Mouse (Mus musculus) heart, embryonic 12.5 days (tissue): ENCODE results near the gene Meis1. TPM values are rescaled to one million over a fixed set of nuclear protein-coding genes. Genes with fewer than 3 reads are reported as not detected.
A peak's percentile ranks its signal among the peaks of the same experiment; 100 is the strongest.

ENCODE experiments used
- ATAC-seq: fragments of 200-750 bp; cut with Nextera tagmentation; 2 replicates; pipeline ENCODE4 v1.8.0; 2017; ENCODE audit warnings: moderate TSS enrichment, moderate library complexity; ENCODE audit not compliant: insufficient number of reproducible peaks, low FRiP score
- H3K27ac ChIP-seq: fragments of 300-500 bp; sonication (generic); 2 replicates; pipeline ENCODE4 v1.5.1; 2016; ENCODE audit warnings: mild to moderate bottlenecking, moderate library complexity; ENCODE audit not compliant: poor library complexity, severe bottlenecking
- H3K27me3 ChIP-seq: fragments of 300-500 bp; sonication (generic); replicated peaks from 2 replicates; pipeline ENCODE4 v1.6.1; 2016; ENCODE audit warnings: mild to moderate bottlenecking, moderate library complexity
- H3K36me3 ChIP-seq: fragments of 300-500 bp; sonication (generic); 2 replicates; pipeline ENCODE4 v1.6.1; 2016; ENCODE audit warnings: mild to moderate bottlenecking, moderate library complexity
- H3K4me1 ChIP-seq: fragments of 300-500 bp; sonication (generic); replicated peaks from 2 replicates; pipeline ENCODE4 v1.6.1; 2016; ENCODE audit warnings: mild to moderate bottlenecking
- H3K4me2 ChIP-seq: fragments of 300-500 bp; sonication (generic); 2 replicates; pipeline ENCODE4 v1.6.1; 2016; ENCODE audit warnings: mild to moderate bottlenecking, moderate library complexity
- H3K4me3 ChIP-seq: fragments of 300-500 bp; sonication (generic); 2 replicates; pipeline ENCODE4 v1.5.1; 2016; ENCODE audit warnings: mild to moderate bottlenecking
- H3K9ac ChIP-seq: fragments of 300-500 bp; sonication (generic); 2 replicates; pipeline ENCODE4 v1.6.1; 2016; ENCODE audit warnings: mild to moderate bottlenecking, moderate library complexity
- H3K9me3 ChIP-seq: fragments of 300-500 bp; sonication (generic); replicated peaks from 2 replicates; pipeline ENCODE4 v1.6.1; 2016; ENCODE audit warnings: mild to moderate bottlenecking, moderate library complexity
- WGBS: fragments of 180-500 bp; shearing (Covaris S2); methylation state at CpG from one replicate; pipeline ENCODE4 v1.1.7; 2016; 5-methylcytosine and 5-hydroxymethylcytosine counted together
- polyA plus RNA-seq: library from polyadenylated mRNA; unstranded; fragments of >200 nt; fragmentation: Nextera tagmentation; extraction: Ambion mirVana; gene quantifications from 2 replicates; pipeline ENCODE4 v1.2.1, GENCODE M21; 2016

Meis1 gene
- polyA plus RNA-seq, 1 experiment from 2014 or later: 75.9 TPM

GRCm38 (mm10) chr11:19020951-19021710 is 2.3 kb upstream of the Meis1 start:
- Histone ChIP-seq H3K36me3 (no peaks in the 10 kb centered on the region), H3K4me2 (peak overlapping the region; percentile 80), H3K9me3 (no peaks in the 10 kb centered on the region), H3K4me3 (peak overlapping the region; percentile 68), H3K27ac (peak overlapping the region; percentile 99), H3K27me3 (no peaks in the 10 kb centered on the region), H3K4me1 (peaks cover 20% of the 10 kb centered on the region), H3K9ac (peak overlapping the region; percentile 99)
- WGBS: 6% methylated on average over 28 of the region's 28 CpGs
- ATAC-seq: no peak

GRCm38 (mm10) chr11:19020371-19020824 is 1.6 kb upstream of the Meis1 start:
- H3K27me3 ChIP-seq: no peaks in the 10 kb centered on the region
- peak overlapping the region; percentile 99 for H3K9ac ChIP-seq
- WGBS: under 1% methylated on average over 25 of the region's 25 CpGs
- peak; percentile 80 for ATAC-seq
- H3K4me1 ChIP-seq: peaks cover 20% of the 10 kb centered on the region
- H3K4me2 ChIP-seq: peak overlapping the region; percentile 80
- peaks cover 7% of the 10 kb centered on the region for H3K36me3 ChIP-seq
- H3K4me3 ChIP-seq: peak overlapping the region; percentile 68
- peak overlapping the region; percentile 99 for H3K27ac ChIP-seq
- no peaks in the 10 kb centered on the region for H3K9me3 ChIP-seq

- WGBS: under 1% methylated on average over 63 of the region's 67 CpGs
- Histone ChIP-seq H3K9ac (peak overlapping the region; percentile 99), H3K36me3 (peaks cover 12% of the 10 kb centered on the region), H3K27me3 (no peaks in the 10 kb centered on the region), H3K9me3 (no peaks in the 10 kb centered on the region), H3K4me2 (peak overlapping the region; percentile 80), H3K27ac (peak overlapping the region; percentile 99), H3K4me3 (peak overlapping the region; percentile 68), H3K4me1 (peaks cover 20% of the 10 kb centered on the region)
- ATAC-seq: peak; percentile 36; the same call in 1 of the 2 replicates
Measured at GRCm38 (mm10) chr11:19019204-19020171, 703 bp upstream of the Meis1 start.

GRCm38 (mm10) chr11:19017719-19018413 is 919 bp downstream of the Meis1 start:
- Histone ChIP-seq H3K9ac (peak overlapping the region; percentile 99), H3K9me3 (no peaks in the 10 kb centered on the region), H3K27ac (peak overlapping the region; percentile 99), H3K36me3 (peaks cover 26% of the 10 kb centered on the region), H3K4me1 (peaks cover 20% of the 10 kb centered on the region), H3K4me3 (peak overlapping the region; percentile 68), H3K27me3 (no peaks in the 10 kb centered on the region), H3K4me2 (peak overlapping the region; percentile 80)
- under 1% methylated on average over 14 of the region's 14 CpGs for WGBS
- ATAC-seq: no peak

- no peaks in the 10 kb centered on the region for H3K27me3 ChIP-seq
- peak overlapping the region; percentile 100 for H3K9ac ChIP-seq
- 0% methylated on average over 1 of the region's 1 CpGs for WGBS
- peak overlapping the region; percentile 93 for H3K27ac ChIP-seq
- no peak for ATAC-seq
- no peaks in the 10 kb centered on the region for H3K9me3 ChIP-seq
- peaks cover 32% of the 10 kb centered on the region for H3K36me3 ChIP-seq
- peaks cover 21% of the 10 kb centered on the region for H3K4me1 ChIP-seq
- peak overlapping the region; percentile 68 for H3K4me3 ChIP-seq
- peak overlapping the region; percentile 100 for H3K4me2 ChIP-seq
Measured at GRCm38 (mm10) chr11:19017262-19017661, 1.5 kb downstream of the Meis1 start.

- ATAC-seq: no peak
- Histone ChIP-seq H3K27me3 (no peaks in the 10 kb centered on the region), H3K27ac (peak overlapping the region; percentile 93), H3K4me3 (peak overlapping the region; percentile 68), H3K9ac (peak overlapping the region; percentile 100), H3K4me2 (peak overlapping the region; percentile 100), H3K9me3 (no peaks in the 10 kb centered on the region), H3K36me3 (peaks cover 36% of the 10 kb centered on the region), H3K4me1 (peaks cover 26% of the 10 kb centered on the region)
- WGBS: 1% methylated on average over 10 of the region's 10 CpGs
Measured at GRCm38 (mm10) chr11:19016481-19017220, 2.1 kb downstream of the Meis1 start.

- Histone ChIP-seq H3K27ac (peak overlapping the region; percentile 93), H3K9me3 (no peaks in the 10 kb centered on the region), H3K36me3 (peaks cover 41% of the 10 kb centered on the region), H3K27me3 (no peaks in the 10 kb centered on the region), H3K4me2 (peak overlapping the region; percentile 100), H3K9ac (peak overlapping the region; percentile 100), H3K4me1 (peaks cover 23% of the 10 kb centered on the region), H3K4me3 (peak overlapping the region; percentile 68)
- ATAC-seq: no peak
- under 1% methylated on average over 37 of the region's 37 CpGs for WGBS
Measured at GRCm38 (mm10) chr11:19015731-19016461, 2.9 kb downstream of the Meis1 start.

- no peaks in the 10 kb centered on the region for H3K27me3 ChIP-seq
- WGBS: 1% methylated on average over 5 of the region's 5 CpGs
- H3K9me3 ChIP-seq: no peaks in the 10 kb centered on the region
- peak overlapping the region; percentile 100 for H3K4me2 ChIP-seq
- H3K4me1 ChIP-seq: peaks cover 27% of the 10 kb centered on the region
- peak overlapping the region; percentile 68 for H3K4me3 ChIP-seq
- peak overlapping the region; percentile 100 for H3K9ac ChIP-seq
- H3K36me3 ChIP-seq: peaks cover 44% of the 10 kb centered on the region
- no peak for ATAC-seq
- H3K27ac ChIP-seq: peak overlapping the region; percentile 93
Measured at GRCm38 (mm10) chr11:19015381-19015730, 3.4 kb downstream of the Meis1 start.

- 1% methylated on average over 35 of the region's 35 CpGs for WGBS
- H3K27ac ChIP-seq: peak overlapping the region; percentile 93
- no peaks in the 10 kb centered on the region for H3K27me3 ChIP-seq
- H3K4me1 ChIP-seq: peaks cover 34% of the 10 kb centered on the region
- peak overlapping the region; percentile 68 for H3K4me3 ChIP-seq
- H3K36me3 ChIP-seq: peaks cover 47% of the 10 kb centered on the region
- H3K9ac ChIP-seq: peak overlapping the region; percentile 100
- peak overlapping the region; percentile 100 for H3K4me2 ChIP-seq
- no peak for ATAC-seq
- H3K9me3 ChIP-seq: no peaks in the 10 kb centered on the region
Measured at GRCm38 (mm10) chr11:19014441-19015161, 4.2 kb downstream of the Meis1 start.
